Mouse (Mus musculus) heart, embryonic 16.5 days (tissue): ENCODE results near the gene Atg7. TPM values are rescaled to one million over a fixed set of nuclear protein-coding genes. Genes with fewer than 3 reads are reported as not detected.

Experiments used
- ATAC-seq: fragments of 200-750 bp; cut with Nextera tagmentation; replicated peaks from 2 replicates; pipeline ENCODE4 v1.8.0; 2017; ENCODE audit warnings: moderate number of reproducible peaks; ENCODE audit not compliant: insufficient read depth, low FRiP score; ENCODE audit errors: extremely low read depth
- H3K27ac ChIP-seq: fragments of 300-500 bp; sonication (generic); 2 replicates; pipeline ENCODE4 v1.5.1; 2014; ENCODE audit warnings: mild to moderate bottlenecking, low read length, control low read depth, moderate library complexity
- H3K27me3 ChIP-seq: fragments of 300-500 bp; sonication (generic); 2 replicates; pipeline ENCODE4 v1.6.1; 2014; ENCODE audit warnings: low read length, mixed read lengths; ENCODE audit not compliant: control insufficient read depth, insufficient read depth
- H3K36me3 ChIP-seq: fragments of 300-500 bp; sonication (generic); 2 replicates; pipeline ENCODE4 v1.6.1; 2014; ENCODE audit not compliant: control insufficient read depth, insufficient read depth
- H3K4me1 ChIP-seq: fragments of 300-500 bp; sonication (generic); 2 replicates; pipeline ENCODE4 v1.6.1; 2014; ENCODE audit warnings: low read length, mixed read lengths; ENCODE audit not compliant: control insufficient read depth, insufficient read depth
- H3K4me2 ChIP-seq: fragments of 300-500 bp; sonication (generic); 2 replicates; pipeline ENCODE4 v1.6.1; 2014; ENCODE audit warnings: low read depth, mild to moderate bottlenecking, control low read depth, low read length
- H3K4me3 ChIP-seq: fragments of 300-500 bp; sonication (generic); 2 replicates; pipeline ENCODE4 v1.5.1; 2014; ENCODE audit warnings: mild to moderate bottlenecking, control low read depth, low read length
- H3K9ac ChIP-seq: fragments of 300-500 bp; sonication (generic); 2 replicates; pipeline ENCODE4 v1.6.1; 2014; ENCODE audit warnings: low read length, control low read depth
- H3K9me3 ChIP-seq: fragments of 300-500 bp; sonication (generic); replicated peaks from 2 replicates; pipeline ENCODE4 v1.6.1; 2016; ENCODE audit warnings: low read length; ENCODE audit not compliant: control insufficient read depth
- WGBS: fragments of 180-500 bp; shearing (Covaris S2); extraction: QIAGEN DNeasy Blood & Tissue Kit; methylation state at CpG from one replicate; pipeline ENCODE4 v1.1.7; 2014; 5-methylcytosine and 5-hydroxymethylcytosine counted together
- polyA plus RNA-seq: library from polyadenylated mRNA; unstranded; fragments of >200 nt; fragmentation: Nextera tagmentation; extraction: Ambion mirVana; gene quantifications from 2 replicates; pipeline ENCODE4 v1.2.1, GENCODE M21; 2015

The Atg7 gene
- polyA plus RNA-seq, 1 experiment from 2014 or later: 17.1 TPM

DNA sequence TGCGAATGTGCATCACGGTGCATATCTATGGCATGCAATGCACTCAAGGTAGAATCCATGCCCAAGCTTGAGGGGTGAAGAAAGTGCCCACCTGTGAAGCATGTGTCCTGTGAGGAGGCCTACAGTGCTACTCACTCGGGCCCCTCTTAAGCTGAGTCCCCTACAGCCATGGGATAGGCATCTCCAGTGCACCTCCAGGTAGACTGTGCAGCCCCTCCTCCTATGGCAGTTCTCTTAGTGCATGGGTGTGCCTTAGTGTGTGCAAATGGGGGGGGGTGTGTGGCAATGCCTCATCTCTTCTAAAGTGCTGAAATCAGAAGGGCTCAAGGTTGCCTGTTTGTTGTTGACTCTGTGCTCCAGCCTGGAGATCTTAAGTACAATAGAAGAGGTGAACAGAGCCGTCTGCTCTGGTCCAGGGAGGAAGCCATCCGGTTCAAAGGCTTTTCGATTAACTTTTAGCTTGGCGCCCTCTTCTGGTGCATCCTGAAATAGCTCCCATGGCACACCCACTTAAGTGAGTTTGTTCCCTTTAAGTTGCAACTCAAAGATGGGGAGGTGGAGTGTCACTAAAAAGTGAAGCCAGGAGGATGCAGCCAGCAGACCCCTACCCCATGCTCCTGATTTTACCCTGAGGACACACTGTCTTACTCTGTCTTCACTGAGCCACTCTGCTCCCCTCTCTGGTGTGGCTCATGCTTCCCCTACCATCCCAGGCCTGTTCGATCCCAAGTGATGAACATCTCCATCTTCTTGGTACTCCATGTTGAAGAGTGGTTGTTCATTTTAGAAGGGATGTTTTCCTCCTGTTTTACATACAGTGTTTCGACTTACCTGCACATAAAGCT, 55.0 kb downstream of the Atg7 start:
- Histone ChIP-seq H3K4me1 (peaks cover under 1% of the 10 kb centered on the region; the same call in 1 of the 2 replicates), H3K27me3 (no peaks in the 10 kb centered on the region), H3K4me2 (no peak overlapping the region), H3K9me3 (no peaks in the 10 kb centered on the region), H3K36me3 (no peaks in the 10 kb centered on the region), H3K9ac (no peak overlapping the region), H3K27ac (no peak overlapping the region), H3K4me3 (no peak overlapping the region)
- WGBS: 44% methylated on average over 9 of the region's 9 CpGs
- ATAC-seq: 0 out of 2 replicates have a peak, but pooled peaks have one; percentile 14

DNA sequence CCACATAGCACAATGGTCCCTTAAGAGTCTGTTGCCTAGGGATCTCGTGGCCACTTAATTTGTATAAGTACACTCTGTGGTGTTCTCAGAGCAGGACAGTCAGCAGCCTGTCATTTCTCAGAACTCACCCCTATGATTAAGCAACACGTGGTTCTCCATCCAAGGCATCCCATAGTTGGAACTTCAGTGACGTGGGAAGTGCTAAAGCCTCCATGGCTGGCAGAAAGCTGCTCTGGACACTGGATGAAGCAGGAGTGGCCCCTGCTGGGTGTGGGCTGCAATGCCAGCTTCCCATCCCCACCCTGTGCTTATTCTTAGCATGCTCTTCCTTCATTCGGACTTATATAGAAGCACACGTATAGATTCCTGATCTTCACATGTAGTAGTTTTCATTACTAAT, 55.7 kb downstream of the Atg7 start:
- H3K27me3 ChIP-seq: no peaks in the 10 kb centered on the region
- no peak overlapping the region for H3K4me3 ChIP-seq
- WGBS: 48% methylated on average over 5 of the region's 5 CpGs
- H3K9ac ChIP-seq: no peak overlapping the region
- no peak overlapping the region for H3K4me2 ChIP-seq
- no peak overlapping the region for H3K27ac ChIP-seq
- no peaks in the 10 kb centered on the region for H3K9me3 ChIP-seq
- no peaks in the 10 kb centered on the region for H3K36me3 ChIP-seq
- no peaks in the 10 kb centered on the region for H3K4me1 ChIP-seq
- no peak; the same call in 1 of the 2 replicates for ATAC-seq

- Histone ChIP-seq H3K36me3 (0 out of 2 replicates have a peak, but pooled peaks cover 3% of the 10 kb centered on the region), H3K9ac (no peak overlapping the region), H3K27ac (no peak overlapping the region), H3K27me3 (no peaks in the 10 kb centered on the region), H3K4me2 (no peak overlapping the region), H3K9me3 (no peaks in the 10 kb centered on the region), H3K4me3 (no peak overlapping the region), H3K4me1 (no peaks in the 10 kb centered on the region)
- 80% methylated on average over 3 of the region's 3 CpGs for WGBS
- ATAC-seq: no peak
These were observed 57.8 kb downstream of the Atg7 start for GRCm38 (mm10) chr6:114700704-114701103.

DNA sequence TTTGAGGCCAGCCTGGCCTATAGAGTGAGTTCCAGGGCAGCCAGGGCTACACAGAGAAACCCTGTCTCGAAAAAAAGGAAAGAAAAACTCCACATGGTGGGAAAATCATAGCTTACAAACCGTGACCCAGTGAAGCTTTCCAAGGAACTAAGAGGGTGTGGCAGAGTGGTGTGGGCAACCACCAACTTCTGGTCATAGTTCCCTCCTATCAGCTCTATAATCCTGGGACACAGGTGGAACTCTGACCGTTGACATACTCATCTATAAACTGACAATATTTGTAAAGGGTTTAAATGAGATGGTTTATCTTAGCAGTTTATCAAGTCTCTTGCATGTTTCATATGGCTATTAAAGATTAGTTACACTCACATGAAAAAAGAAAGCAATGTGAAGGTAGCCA, 64.1 kb downstream of the Atg7 start:
- no peak for ATAC-seq
- 85% methylated on average over 3 of the region's 3 CpGs for WGBS

DNA sequence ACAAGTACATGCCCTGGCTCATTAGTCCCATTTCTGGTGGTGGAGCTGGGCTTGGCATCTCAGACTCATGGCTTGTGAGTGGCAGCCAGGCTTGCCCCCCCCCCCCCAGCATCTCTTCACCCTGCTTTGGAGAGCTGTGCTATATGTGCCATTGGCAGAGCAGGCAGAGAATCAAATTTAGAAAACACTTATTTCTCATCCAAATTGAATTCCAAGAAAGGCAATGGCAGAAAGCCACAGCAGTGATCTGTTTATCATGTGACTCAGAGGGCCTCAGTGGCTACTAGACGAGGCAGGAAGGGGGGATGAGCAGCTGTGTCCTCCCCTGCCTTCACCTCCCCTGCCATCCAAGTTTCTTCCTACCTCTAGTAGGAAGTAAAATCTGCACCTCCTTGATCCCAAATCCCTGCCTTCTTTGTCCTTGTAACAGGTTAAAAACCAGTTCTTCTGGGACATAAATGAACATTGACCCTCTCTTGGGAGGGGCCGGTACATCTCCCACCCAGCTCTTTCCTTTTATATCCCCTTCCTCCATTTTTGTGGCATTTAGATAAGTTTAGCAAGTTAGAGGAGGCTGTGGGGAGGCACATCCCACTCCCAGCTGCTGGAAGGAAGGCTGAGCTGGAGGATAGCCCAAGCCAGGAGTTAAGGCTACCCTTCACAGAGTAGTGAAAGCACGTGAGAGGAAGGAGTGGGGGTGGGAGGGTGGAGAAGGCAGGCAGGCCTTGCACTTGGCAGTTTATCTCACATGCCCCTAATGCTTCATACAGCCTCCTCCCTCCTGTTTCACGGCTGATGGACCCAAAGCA, 69.5 kb downstream of the Atg7 start:
- Histone ChIP-seq H3K27me3 (no peaks in the 10 kb centered on the region), H3K4me1 (peaks cover 31% of the 10 kb centered on the region), H3K36me3 (no peaks in the 10 kb centered on the region), H3K4me2 (no peak overlapping the region), H3K9me3 (no peaks in the 10 kb centered on the region), H3K9ac (no peak overlapping the region), H3K4me3 (no peak overlapping the region), H3K27ac (no peak overlapping the region)
- WGBS: 50% methylated on average over 4 of the region's 4 CpGs
- no peak for ATAC-seq

More for the DNA sequence above, 64.1 kb downstream of the Atg7 start:
- H3K36me3 ChIP-seq: 0 out of 2 replicates have a peak, but pooled peaks cover 4% of the 10 kb centered on the region
- H3K9ac ChIP-seq: no peak overlapping the region
- H3K27ac ChIP-seq: no peak overlapping the region
- no peaks in the 10 kb centered on the region for H3K9me3 ChIP-seq
- no peak overlapping the region for H3K4me3 ChIP-seq
- no peaks in the 10 kb centered on the region for H3K27me3 ChIP-seq
- peaks cover 8% of the 10 kb centered on the region; the same call in 1 of the 2 replicates for H3K4me1 ChIP-seq
- H3K4me2 ChIP-seq: no peak overlapping the region

- no peak overlapping the region for H3K27ac ChIP-seq
- H3K4me2 ChIP-seq: no peak overlapping the region
- no peaks in the 10 kb centered on the region for H3K9me3 ChIP-seq
- H3K4me3 ChIP-seq: no peak overlapping the region
- ATAC-seq: no peak
- no peaks in the 10 kb centered on the region for H3K27me3 ChIP-seq
- WGBS: 53% methylated on average over 3 of the region's 3 CpGs
- no peak overlapping the region for H3K9ac ChIP-seq
- H3K36me3 ChIP-seq: no peaks in the 10 kb centered on the region
- H3K4me1 ChIP-seq: peaks cover 26% of the 10 kb centered on the region
These were observed 70.6 kb downstream of the Atg7 start for GRCm38 (mm10) chr6:114713538-114713937.

- Histone ChIP-seq H3K4me2 (no peak overlapping the region), H3K9ac (no peak overlapping the region), H3K4me1 (peaks cover 30% of the 10 kb centered on the region), H3K27me3 (no peaks in the 10 kb centered on the region), H3K9me3 (no peaks in the 10 kb centered on the region), H3K4me3 (no peak overlapping the region), H3K36me3 (no peaks in the 10 kb centered on the region), H3K27ac (no peak overlapping the region)
- ATAC-seq: no peak
- 25% methylated on average over 5 of the region's 5 CpGs for WGBS
These were observed 71.8 kb downstream of the Atg7 start for GRCm38 (mm10) chr6:114714654-114715053.

GRCm38 (mm10) chr6:114715289-114716030, 72.6 kb downstream of the Atg7 start:
- Histone ChIP-seq H3K9ac (peak overlapping the region; percentile 39), H3K9me3 (no peaks in the 10 kb centered on the region)
- WGBS: 57% methylated on average over 7 of the region's 7 CpGs

More at GRCm38 (mm10) chr6:114715289-114716030, 72.6 kb downstream of the Atg7 start:
- 0 out of 2 replicates have a peak, but pooled peaks have one; percentile 20 for ATAC-seq
- peak overlapping the region; percentile 31; the same call in 1 of the 2 replicates for H3K27ac ChIP-seq
- H3K4me2 ChIP-seq: no peak overlapping the region
- peaks cover 34% of the 10 kb centered on the region for H3K4me1 ChIP-seq
- H3K27me3 ChIP-seq: no peaks in the 10 kb centered on the region
- H3K4me3 ChIP-seq: no peak overlapping the region
- no peaks in the 10 kb centered on the region for H3K36me3 ChIP-seq
